11 mouse cellular contexts compared by ENCODE assay signal in genomic region chr17:72977616-72978015, GRCm38 (mm10).
"Had no signal": no experiment of that assay in that cellular context is flagged by ENCODE, and none has a peak within 500 bp of the region (broad histone marks: within the 10 kb centered on the region; RNA-seq: fewer than 3 reads in every experiment).

No protein-coding gene starts in this region.

- H3K27me3 ChIP-seq: limb, embryonic 15.5 days; liver, embryonic 12.5 days; neural tube, embryonic 15.5 days had no signal

- H3K4me1 ChIP-seq: limb, embryonic 15.5 days; midbrain, embryonic 10.5 days; neural tube, embryonic 15.5 days had no signal

- H3K9me3 ChIP-seq: limb, embryonic 15.5 days; liver, embryonic 12.5 days; midbrain, embryonic 10.5 days; neural tube, embryonic 15.5 days had no signal

- H3K4me3 ChIP-seq: limb, embryonic 15.5 days; liver, embryonic 12.5 days; midbrain, embryonic 10.5 days; myocyte; neural tube, embryonic 15.5 days had no signal

- H3K4me2 ChIP-seq: limb, embryonic 15.5 days; liver, embryonic 12.5 days; lung, embryonic 14.5 days; neural tube, embryonic 15.5 days had no signal

- ATAC-seq: liver, embryonic 12.5 days had no signal

- DNase-seq: lung, embryonic 14.5 days; midbrain, embryonic 14.5 days; right cerebral cortex, postnatal 4 days; spleen, adult 18-20 months; thymus, adult 2 months; thymus, postnatal 25 days had no signal

- H3K27ac ChIP-seq: limb, embryonic 15.5 days; liver, embryonic 12.5 days; midbrain, embryonic 10.5 days; neural tube, embryonic 15.5 days had no signal

- H3K36me3 ChIP-seq: limb, embryonic 15.5 days; liver, embryonic 12.5 days; midbrain, embryonic 10.5 days; neural tube, embryonic 15.5 days had no signal

- H3K9ac ChIP-seq: limb, embryonic 15.5 days; liver, embryonic 12.5 days; lung, embryonic 14.5 days; neural tube, embryonic 15.5 days had no signal
